Mouse (Mus musculus): ENCODE measurements around the gene Tff3. TPM values are rescaled to one million over a fixed set of nuclear protein-coding genes. Genes with fewer than 3 reads are reported as not detected.

The Tff3 gene
- polyA plus RNA-seq, 1 experiment from 2014 or later, result 0.53 TPM

Other genes with a start within 250 kb of the Tff3 start
- 0.07 and 0.08 TPM in 2 replicates for gene Glp1r, start 227.8 kb downstream of the Tff3 start, polyA plus RNA-seq (2014; fragmentation: Nextera tagmentation; extraction: Ambion mirVana)
- gene Umodl1, start 175.0 kb downstream of the Tff3 start, polyA plus RNA-seq (2014; fragmentation: Nextera tagmentation; extraction: Ambion mirVana), result not detected in 2 replicates
- gene Abcg1, start 72.0 kb downstream of the Tff3 start, polyA plus RNA-seq (2014; fragmentation: Nextera tagmentation; extraction: Ambion mirVana), result 8.5 and 9.7 TPM in 2 replicates
- gene Tff2, start 14.6 kb upstream of the Tff3 start, polyA plus RNA-seq (2014; fragmentation: Nextera tagmentation; extraction: Ambion mirVana), result not detected in 2 replicates
- not detected in 2 replicates for gene Tff1, start 35.6 kb upstream of the Tff3 start, polyA plus RNA-seq (2014; fragmentation: Nextera tagmentation; extraction: Ambion mirVana)
- gene Tmprss3, start 69.3 kb upstream of the Tff3 start, polyA plus RNA-seq (2014; fragmentation: Nextera tagmentation; extraction: Ambion mirVana), result not detected in 2 replicates
- gene Ubash3a, start 78.2 kb upstream of the Tff3 start, polyA plus RNA-seq (2014; fragmentation: Nextera tagmentation; extraction: Ambion mirVana), result 0.42 and 1.3 TPM in 2 replicates
- 0.95 and 1.7 TPM in 2 replicates for gene Rsph1, start 147.7 kb upstream of the Tff3 start, polyA plus RNA-seq (2014; fragmentation: Nextera tagmentation; extraction: Ambion mirVana)
- 11.2 and 13.9 TPM in 2 replicates for gene Slc37a1, start 157.1 kb upstream of the Tff3 start, polyA plus RNA-seq (2014; fragmentation: Nextera tagmentation; extraction: Ambion mirVana)

Measured in neural tube, embryonic 11.5 days (tissue).